8 mouse cellular contexts compared by ENCODE assay signal in genomic region chr8:69973063-69973441, GRCm38 (mm10). TPM values are rescaled to one million over a fixed set of nuclear protein-coding genes. Genes with fewer than 3 reads are reported as not detected.
DNase-seq lines count a peak whose midpoint lies in the region; ATAC-seq and TF ChIP-seq lines count a peak whose summit lies in the region.

No protein-coding gene starts in this region.

- peaks cover 56% of the 10 kb centered on the region for H3K79me2 ChIP-seq in CH12.LX (replicated peaks; ENCODE audit: control insufficient read depth, extremely low read depth, insufficient read depth, poor library complexity, severe bottlenecking)

- no peak for DNase-seq in heart, postnatal 14 days
- no peak for DNase-seq in CH12.LX (ENCODE audit: extremely low read depth)
- no peak for DNase-seq in forebrain, embryonic 14.5 days (ENCODE audit: low spot score)
- DNase-seq in frontal cortex, postnatal 14 days (ENCODE audit: low spot score in 2 of 2) = no peak
- no peak for DNase-seq in cerebellum, adult 9-10 months
- no peak for DNase-seq in spleen, adult 12 weeks (ENCODE audit: low spot score)

- no peak for TF ChIP-seq POLR2A in CH12.LX (IDR thresholded peaks at IDR 0.05; ENCODE audit: low read depth, low read length)

- no peaks in the 10 kb centered on the region for H3K9me3 ChIP-seq in heart, embryonic 11.5 days (replicated peaks; ENCODE audit: control insufficient read depth, low read length)
- no peaks in the 10 kb centered on the region for H3K9me3 ChIP-seq in CH12.LX (replicated peaks; ENCODE audit: low read length)
- H3K9me3 ChIP-seq in forebrain, embryonic 14.5 days (replicated peaks; ENCODE audit: control insufficient read depth, low read length) = no peaks in the 10 kb centered on the region
- no peaks in the 10 kb centered on the region for H3K9me3 ChIP-seq in liver, embryonic 15.5 days (replicated peaks)

- WGBS in heart, embryonic 11.5 days (ENCODE audit: insufficient replicate concordance) = 13% methylated on average over 7 of the region's 7 CpGs
- WGBS in forebrain, embryonic 14.5 days = 9% methylated on average over 7 of the region's 7 CpGs
- WGBS in liver, embryonic 15.5 days (ENCODE audit: insufficient replicate concordance) = 11% methylated on average over 7 of the region's 7 CpGs

- ATAC-seq in heart, embryonic 11.5 days (replicated peaks; ENCODE audit: insufficient number of reproducible peaks, low FRiP score, low TSS enrichment) = no peak
- ATAC-seq in forebrain, embryonic 14.5 days = peak; percentile 9; the same call in 1 of the 2 replicates
- ATAC-seq in liver, embryonic 15.5 days (ENCODE audit: insufficient read depth) = no peak

- no peaks in the 10 kb centered on the region for H3K27me3 ChIP-seq in heart, embryonic 11.5 days (ENCODE audit: control insufficient read depth, insufficient read depth, low read length)
- H3K27me3 ChIP-seq in CH12.LX (replicated peaks) = no peaks in the 10 kb centered on the region
- no peaks in the 10 kb centered on the region for H3K27me3 ChIP-seq in forebrain, embryonic 14.5 days (replicated peaks; ENCODE audit: control insufficient read depth, insufficient read depth, low read length)
- no peaks in the 10 kb centered on the region for H3K27me3 ChIP-seq in liver, embryonic 15.5 days

- no peak overlapping the region for H3K27ac ChIP-seq in heart, embryonic 11.5 days (ENCODE audit: low read depth, low read length)
- no peak overlapping the region for H3K27ac ChIP-seq in CH12.LX (ENCODE audit: insufficient read depth, low read depth)
- no peak overlapping the region; the same call in 1 of the 2 replicates for H3K27ac ChIP-seq in forebrain, embryonic 14.5 days (ENCODE audit: low read depth, low read length)
- peak overlapping the region; percentile 92 for H3K27ac ChIP-seq in liver, embryonic 15.5 days (replicated peaks)

- TF ChIP-seq EP300 in CH12.LX (IDR thresholded peaks at IDR 0.05; ENCODE audit: low read length) = no peak

- TF ChIP-seq RAD21 in CH12.LX (IDR thresholded peaks at IDR 0.05; ENCODE audit: low read depth, low read length) = no peak

- H3K36me3 ChIP-seq in heart, embryonic 11.5 days (ENCODE audit: control insufficient read depth, insufficient read depth, low read length) = no peaks in the 10 kb centered on the region
- H3K36me3 ChIP-seq in CH12.LX (replicated peaks in 1 of 2; ENCODE audit: control insufficient read depth in 1 of 2, insufficient read depth in 1 of 2, low read length in 1 of 2) = peaks cover 4 to 47% of the 10 kb centered on the region in 2 experiments
- no peaks in the 10 kb centered on the region for H3K36me3 ChIP-seq in forebrain, embryonic 14.5 days (ENCODE audit: control insufficient read depth, insufficient read depth, low read length)
- H3K36me3 ChIP-seq in liver, embryonic 15.5 days (replicated peaks) = no peaks in the 10 kb centered on the region

- dilution Hi-C loops in CH12.LX (cut with MboI; ENCODE audit: extremely low pct_ligation_motif_present, extremely low pct_unique_long_range_greater_than_20kb, low sequenced_read_pairs) = no loop called here

- in situ Hi-C loops in CH12.LX (cut with MboI; ENCODE audit: low pct_ligation_motif_present, low pct_unique_long_range_greater_than_20kb, low sequenced_read_pairs) = no loop called here

- H3K9ac ChIP-seq in heart, embryonic 11.5 days (ENCODE audit: low read depth, low read length) = peak overlapping the region; percentile 95
- H3K9ac ChIP-seq in CH12.LX (ENCODE audit: insufficient read depth, low read depth) = peak overlapping the region; percentile 79
- H3K9ac ChIP-seq in forebrain, embryonic 14.5 days (ENCODE audit: low read length) = peak overlapping the region; percentile 90
- peak overlapping the region; percentile 98 for H3K9ac ChIP-seq in liver, embryonic 15.5 days

- H3K4me3 ChIP-seq in heart, embryonic 11.5 days (ENCODE audit: low read depth, low read length) = peak overlapping the region; percentile 94
- H3K4me3 ChIP-seq in CH12.LX (replicated peaks in 1 of 3; ENCODE audit: low read depth in 2 of 3, low read length in 2 of 3, poor library complexity in 1 of 3) = peak overlapping the region; percentile 57 to 99 (median 83)
- peak overlapping the region; percentile 91 for H3K4me3 ChIP-seq in forebrain, embryonic 14.5 days (ENCODE audit: low read depth, low read length)
- H3K4me3 ChIP-seq in liver, embryonic 15.5 days (replicated peaks) = peak overlapping the region; percentile 98

- peaks cover 34% of the 10 kb centered on the region for H3K4me1 ChIP-seq in heart, embryonic 11.5 days (ENCODE audit: control insufficient read depth, insufficient read depth, low read length)
- H3K4me1 ChIP-seq in CH12.LX (ENCODE audit: control insufficient read depth in 1 of 2, insufficient read depth in 2 of 2) = peaks cover 18 to 50% of the 10 kb centered on the region in 2 experiments
- peaks cover 14% of the 10 kb centered on the region for H3K4me1 ChIP-seq in forebrain, embryonic 14.5 days (ENCODE audit: control insufficient read depth, insufficient read depth, low read length)
- peaks cover 71% of the 10 kb centered on the region for H3K4me1 ChIP-seq in liver, embryonic 15.5 days (replicated peaks)

- H3K4me2 ChIP-seq in heart, embryonic 11.5 days = peak overlapping the region; percentile 74
- H3K4me2 ChIP-seq in CH12.LX (ENCODE audit: insufficient read depth, low read depth, poor library complexity, severe bottlenecking) = peak overlapping the region; percentile 79
- H3K4me2 ChIP-seq in forebrain, embryonic 14.5 days (ENCODE audit: low read length) = peak overlapping the region; percentile 70
- H3K4me2 ChIP-seq in liver, embryonic 15.5 days = peak overlapping the region; percentile 95

- TF ChIP-seq CTCF in CH12.LX (conservative IDR thresholded peaks at IDR 0.05 in 1 of 2, IDR thresholded peaks at IDR 0.05 in 1 of 2; ENCODE audit: low read depth in 2 of 2, low read length in 2 of 2) = no peak

- intact Hi-C loops in heart, postnatal 14 days (cut with DNase I) = loop anchor here (2.0 to 5.0 kb wide), 2 partner anchors 36 to 54 kb away; no protein-coding TSS in a partner anchor

TF ChIP-seq in CH12.LX, 34 proteins besides CTCF, POLR2A, EP300 and RAD21:
- TF ChIP-seq PAX5 (IDR thresholded peaks at IDR 0.05; ENCODE audit: low read length) = no peak
- TF ChIP-seq RCOR1 (conservative IDR thresholded peaks at IDR 0.05; ENCODE audit: low read depth, low read length) = no peak
- TF ChIP-seq ZMIZ1 (IDR thresholded peaks at IDR 0.05; ENCODE audit: low read depth, low read length) = no peak
- no peak for TF ChIP-seq BHLHE40 (IDR thresholded peaks at IDR 0.05; ENCODE audit: low read depth, low read length)
- TF ChIP-seq MAX (IDR thresholded peaks at IDR 0.05; ENCODE audit: low read length) = no peak
- TF ChIP-seq ETS1 (conservative IDR thresholded peaks at IDR 0.05; ENCODE audit: low read depth, low read length) = no peak

RNA-seq across cellular contexts. Expression of gene Gatad2a, which starts 23.1 kb away (rescaled TPM):
- polyA plus RNA-seq in heart, embryonic 11.5 days (2014; fragmentation: Nextera tagmentation; extraction: Ambion mirVana) = 52.9 and 59.0 TPM in 2 replicates
- total RNA-seq in heart, postnatal 14 days (2021) = 10 to 100 TPM; 41.7 to 41.9 TPM
- total RNA-seq in CH12.LX (2012; rRNA removed) (70.8 and 73.2 TPM in 2 replicates), CH12.LX (2014; rRNA removed) (31.5 and 35.7 TPM in 2 replicates)
- polyA plus RNA-seq in CH12.LX (2012; ENCODE audit: insufficient read length, low read depth) = 95.1 and 122 TPM in 2 replicates
- polyA plus RNA-seq in forebrain, embryonic 14.5 days (2014; fragmentation: Nextera tagmentation; extraction: Ambion mirVana) = 28.8 and 30.5 TPM in 2 replicates
- polyA plus RNA-seq in liver, embryonic 15.5 days (2015; fragmentation: Nextera tagmentation; extraction: Ambion mirVana) = 28.0 and 32.2 TPM in 2 replicates
